Mouse (Mus musculus) stomach, embryonic 16.5 days (tissue): ENCODE measurements around the gene Gm26938. TPM values are rescaled to one million over a fixed set of nuclear protein-coding genes. Genes with fewer than 3 reads are reported as not detected.

ENCODE experiments used
- ATAC-seq: fragments of 200-750 bp; cut with Nextera tagmentation; 2 replicates; pipeline ENCODE4 v1.8.0; 2017; ENCODE audit warnings: moderate number of reproducible peaks, moderate TSS enrichment; ENCODE audit not compliant: insufficient read depth, low FRiP score
- H3K27ac ChIP-seq: fragments of 300-500 bp; sonication (generic); 2 replicates; pipeline ENCODE4 v1.5.1; 2014; ENCODE audit warnings: low read length
- H3K27me3 ChIP-seq: fragments of 300-500 bp; sonication (generic); 2 replicates; pipeline ENCODE4 v1.6.1; 2014; ENCODE audit warnings: low read length, control low read depth, mixed read lengths; ENCODE audit not compliant: control insufficient read depth, insufficient read depth
- H3K36me3 ChIP-seq: fragments of 300-500 bp; sonication (generic); 2 replicates; pipeline ENCODE4 v1.6.1; 2014; ENCODE audit warnings: low read length; ENCODE audit not compliant: control insufficient read depth, insufficient read depth
- H3K4me1 ChIP-seq: fragments of 300-500 bp; sonication (generic); 2 replicates; pipeline ENCODE4 v1.6.1; 2014; ENCODE audit warnings: low read length, control low read depth, mixed read lengths; ENCODE audit not compliant: control insufficient read depth, insufficient read depth
- H3K4me2 ChIP-seq: fragments of 300-500 bp; sonication (generic); 2 replicates; pipeline ENCODE4 v1.6.1; 2014; ENCODE audit warnings: low read depth, low read length, mixed read lengths
- H3K4me3 ChIP-seq: fragments of 300-500 bp; sonication (generic); replicated peaks from 2 replicates; pipeline ENCODE4 v1.5.1; 2014; ENCODE audit warnings: mild to moderate bottlenecking, low read length
- H3K9ac ChIP-seq: fragments of 300-500 bp; sonication (generic); 2 replicates; pipeline ENCODE4 v1.6.1; 2014; ENCODE audit warnings: low read length
- H3K9me3 ChIP-seq: fragments of 300-500 bp; sonication (generic); replicated peaks from 2 replicates; pipeline ENCODE4 v1.6.1; 2016; ENCODE audit warnings: low read length, control low read depth; ENCODE audit not compliant: control insufficient read depth
- WGBS: fragments of 180-500 bp; shearing (Covaris S2); extraction: QIAGEN DNeasy Blood & Tissue Kit; methylation state at CpG from one replicate; pipeline ENCODE4 v1.1.7; 2014; 5-methylcytosine and 5-hydroxymethylcytosine counted together
- polyA plus RNA-seq: library from polyadenylated mRNA; unstranded; fragments of >200 nt; fragmentation: Nextera tagmentation; extraction: Ambion mirVana; gene quantifications from 2 replicates; pipeline ENCODE4 v1.2.1, GENCODE M21; 2015

Gm26938 gene
- not detected in 2 replicates for polyA plus RNA-seq

GRCm38 (mm10) chr5:139826357-139827055 lies at the start of gene Gm26938, which contains the start of gene Psmg3:
TSS of gene Gm26938 (minus strand) at chr5:139826407.
TSS of gene Psmg3 (minus strand) at chr5:139826885.
- Histone ChIP-seq H3K27me3 (no peaks in the 10 kb centered on the region), H3K36me3 (peaks cover 4% of the 10 kb centered on the region; the same call in 1 of the 2 replicates), H3K9me3 (no peaks in the 10 kb centered on the region), H3K4me1 (peaks cover 23% of the 10 kb centered on the region), H3K9ac (peak within 1 kb of the TSS; percentile 83), H3K4me2 (peak within 1 kb of the TSS; percentile 95), H3K27ac (peak within 1 kb of the TSS; percentile 66), H3K4me3 (peak within 1 kb of the TSS; percentile 75)
- ATAC-seq = peak; percentile 71; the same call in 1 of the 2 replicates
- under 1% methylated on average over 43 of the region's 43 CpGs for WGBS

GRCm38 (mm10) chr5:139871526-139871925 lies 45.3 kb upstream of the Gm26938 start:
- H3K27ac ChIP-seq = no peak overlapping the region
- H3K9ac ChIP-seq = no peak overlapping the region
- WGBS = 83% methylated on average over 1 of the region's 1 CpGs
- no peak overlapping the region for H3K4me3 ChIP-seq
- no peaks in the 10 kb centered on the region for H3K4me1 ChIP-seq
- no peak overlapping the region for H3K4me2 ChIP-seq
- no peaks in the 10 kb centered on the region for H3K36me3 ChIP-seq
- H3K9me3 ChIP-seq = no peaks in the 10 kb centered on the region
- no peak for ATAC-seq
- no peaks in the 10 kb centered on the region for H3K27me3 ChIP-seq

- H3K9ac ChIP-seq = no peak overlapping the region
- no peaks in the 10 kb centered on the region for H3K9me3 ChIP-seq
- H3K27ac ChIP-seq = no peak overlapping the region
- no peak overlapping the region for H3K4me3 ChIP-seq
- no peaks in the 10 kb centered on the region for H3K36me3 ChIP-seq
- no peaks in the 10 kb centered on the region for H3K27me3 ChIP-seq
- no peak for ATAC-seq
- 8% methylated on average over 4 of the region's 4 CpGs for WGBS
- H3K4me1 ChIP-seq = no peaks in the 10 kb centered on the region
- H3K4me2 ChIP-seq = no peak overlapping the region
Observed at GRCm38 (mm10) chr5:139870886-139871285, 44.7 kb upstream of the Gm26938 start.

- ATAC-seq = no peak
- Histone ChIP-seq H3K27ac (no peak overlapping the region), H3K36me3 (no peaks in the 10 kb centered on the region), H3K4me3 (no peak overlapping the region), H3K9ac (no peak overlapping the region), H3K9me3 (no peaks in the 10 kb centered on the region), H3K4me1 (no peaks in the 10 kb centered on the region), H3K4me2 (no peak overlapping the region), H3K27me3 (no peaks in the 10 kb centered on the region)
- 39% methylated on average over 4 of the region's 4 CpGs for WGBS
Observed at GRCm38 (mm10) chr5:139862759-139863158, 36.6 kb upstream of the Gm26938 start.

GRCm38 (mm10) chr5:139860328-139861104 lies 34.3 kb upstream of the Gm26938 start:
- no peak for ATAC-seq
- H3K4me1 ChIP-seq = no peaks in the 10 kb centered on the region
- WGBS = 60% methylated on average over 15 of the region's 15 CpGs

GRCm38 (mm10) chr5:139849626-139850320 lies 23.6 kb upstream of the Gm26938 start:
- H3K27ac ChIP-seq = no peak overlapping the region
- 66% methylated on average over 12 of the region's 12 CpGs for WGBS
- no peaks in the 10 kb centered on the region for H3K4me1 ChIP-seq
- no peak for ATAC-seq
- no peaks in the 10 kb centered on the region for H3K27me3 ChIP-seq
- peaks cover 1% of the 10 kb centered on the region; the same call in 1 of the 2 replicates for H3K9me3 ChIP-seq
- no peaks in the 10 kb centered on the region for H3K36me3 ChIP-seq
- H3K4me3 ChIP-seq = no peak overlapping the region
- no peak overlapping the region for H3K9ac ChIP-seq
- no peak overlapping the region for H3K4me2 ChIP-seq

More at GRCm38 (mm10) chr5:139860328-139861104, 34.3 kb upstream of the Gm26938 start:
- H3K36me3 ChIP-seq = no peaks in the 10 kb centered on the region
- H3K9ac ChIP-seq = no peak overlapping the region
- no peaks in the 10 kb centered on the region for H3K9me3 ChIP-seq
- H3K4me2 ChIP-seq = no peak overlapping the region
- H3K27me3 ChIP-seq = no peaks in the 10 kb centered on the region
- H3K4me3 ChIP-seq = no peak overlapping the region
- H3K27ac ChIP-seq = no peak overlapping the region

- Histone ChIP-seq H3K9ac (no peak overlapping the region), H3K27me3 (no peaks in the 10 kb centered on the region), H3K4me2 (no peak overlapping the region), H3K4me3 (no peak overlapping the region), H3K36me3 (no peaks in the 10 kb centered on the region), H3K9me3 (no peaks in the 10 kb centered on the region), H3K4me1 (no peaks in the 10 kb centered on the region), H3K27ac (no peak overlapping the region)
- 46% methylated on average over 3 of the region's 3 CpGs for WGBS
- ATAC-seq = no peak
Observed at GRCm38 (mm10) chr5:139839142-139839541, 12.9 kb upstream of the Gm26938 start.

GRCm38 (mm10) chr5:139838476-139838892 lies 12.3 kb upstream of the Gm26938 start:
- H3K9ac ChIP-seq = no peak overlapping the region
- no peaks in the 10 kb centered on the region for H3K4me1 ChIP-seq
- 27% methylated on average over 2 of the region's 2 CpGs for WGBS
- ATAC-seq = no peak
- no peaks in the 10 kb centered on the region for H3K9me3 ChIP-seq
- H3K4me3 ChIP-seq = no peak overlapping the region
- no peak overlapping the region for H3K27ac ChIP-seq
- no peaks in the 10 kb centered on the region for H3K27me3 ChIP-seq
- H3K36me3 ChIP-seq = no peaks in the 10 kb centered on the region
- H3K4me2 ChIP-seq = no peak overlapping the region
